Mouse (Mus musculus): ENCODE results near the gene Wipf3. TPM values are rescaled to one million over a fixed set of nuclear protein-coding genes. Genes with fewer than 3 reads are reported as not detected.

Wipf3 gene
- total and polyA plus RNA-seq, 3 experiments: 0.64 to 1.3 (median 1.2) TPM

GRCm38 (mm10) chr6:54428850-54429446 lies 455 bp upstream of the Wipf3 start:
- H3K4me1 ChIP-seq (ENCODE audit: control insufficient read depth in 1 of 2, insufficient read depth in 2 of 2): peaks cover 18 to 79% of the 10 kb centered on the region in 2 experiments
- H3K27me3 ChIP-seq (replicated peaks): peaks cover 23% of the 10 kb centered on the region
- in situ Hi-C loops (cut with MboI; ENCODE audit: low pct_ligation_motif_present, low pct_unique_long_range_greater_than_20kb, low sequenced_read_pairs): no loop called here
- no peak for DNase-seq (ENCODE audit: extremely low read depth)
- H3K9me3 ChIP-seq (replicated peaks; ENCODE audit: low read length): no peaks in the 10 kb centered on the region
- dilution Hi-C loops (cut with MboI; ENCODE audit: extremely low pct_ligation_motif_present, extremely low pct_unique_long_range_greater_than_20kb, low sequenced_read_pairs): no loop called here
- H3K4me2 ChIP-seq (ENCODE audit: insufficient read depth, low read depth, poor library complexity, severe bottlenecking): peak overlapping the region; percentile 73
- H3K4me3 ChIP-seq (replicated peaks in 1 of 3; ENCODE audit: low read depth in 2 of 3, low read length in 2 of 3, poor library complexity in 1 of 3): peak overlapping the region; percentile 52 to 85 (median 71)
- H3K27ac ChIP-seq (ENCODE audit: insufficient read depth, low read depth): no peak overlapping the region
- no peaks in the 10 kb centered on the region for H3K36me3 ChIP-seq (replicated peaks in 1 of 2; ENCODE audit: control insufficient read depth in 1 of 2, insufficient read depth in 1 of 2, low read length in 1 of 2)
- peak overlapping the region; percentile 36 for H3K9ac ChIP-seq (ENCODE audit: insufficient read depth, low read depth)
- TF ChIP-seq HCFC1 (IDR thresholded peaks at IDR 0.05; ENCODE audit: low read depth, low read length) (no peak), POLR2A (IDR thresholded peaks at IDR 0.05; ENCODE audit: low read depth, low read length) (no peak), MYC (IDR thresholded peaks at IDR 0.05; ENCODE audit: low read depth, low read length) (no peak), MAZ (IDR thresholded peaks at IDR 0.05; ENCODE audit: low read depth, low read length) (no peak), MEF2A (IDR thresholded peaks at IDR 0.05; ENCODE audit: borderline replicate concordance, low read depth, low read length) (no peak), NELFE (IDR thresholded peaks at IDR 0.05; ENCODE audit: low read depth, low read length) (no peak), CHD1 (IDR thresholded peaks at IDR 0.05; ENCODE audit: low read depth, low read length) (no peak), MAFK (IDR thresholded peaks at IDR 0.05; ENCODE audit: insufficient replicate concordance, low read length) (no peak), RAD21 (IDR thresholded peaks at IDR 0.05; ENCODE audit: low read depth, low read length) (no peak), GABPA (IDR thresholded peaks at IDR 0.05; ENCODE audit: insufficient replicate concordance, low read depth, low read length) (no peak)
- no peaks in the 10 kb centered on the region for H3K79me2 ChIP-seq (replicated peaks; ENCODE audit: control insufficient read depth, extremely low read depth, insufficient read depth, poor library complexity, severe bottlenecking)

DNA sequence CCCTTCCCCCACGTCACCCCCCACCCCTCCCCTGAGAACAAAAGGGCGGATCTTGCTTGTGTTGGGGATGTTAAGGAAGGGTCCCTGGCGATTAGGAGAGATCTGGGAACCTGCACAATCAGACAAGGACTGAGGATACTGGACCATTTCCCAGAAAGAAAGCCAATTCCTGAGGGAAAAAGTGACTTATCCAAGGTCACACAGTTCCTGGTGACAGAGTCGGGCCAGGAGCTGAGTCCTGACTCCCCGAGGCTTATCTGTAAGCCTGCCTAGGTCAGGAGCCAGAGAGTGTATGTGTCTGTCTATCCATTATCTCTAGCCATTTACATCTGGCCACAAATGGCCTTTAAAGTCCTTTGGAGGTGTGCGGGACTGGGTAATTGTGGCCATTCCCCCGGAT lies 818 bp downstream of the Wipf3 start:
- H3K27me3 ChIP-seq (replicated peaks): peaks cover 23% of the 10 kb centered on the region
- no peak for DNase-seq (ENCODE audit: extremely low read depth)
- in situ Hi-C loops (cut with MboI; ENCODE audit: low pct_ligation_motif_present, low pct_unique_long_range_greater_than_20kb, low sequenced_read_pairs): no loop called here
- H3K79me2 ChIP-seq (replicated peaks; ENCODE audit: control insufficient read depth, extremely low read depth, insufficient read depth, poor library complexity, severe bottlenecking): no peaks in the 10 kb centered on the region
- no peak for TF ChIP-seq RCOR1 (conservative IDR thresholded peaks at IDR 0.05; ENCODE audit: low read depth, low read length)
- TF ChIP-seq MAFK (IDR thresholded peaks at IDR 0.05; ENCODE audit: insufficient replicate concordance, low read length): no peak
- TF ChIP-seq USF2 (conservative IDR thresholded peaks at IDR 0.05; ENCODE audit: low read depth, low read length): no peak
- no peak for TF ChIP-seq SIN3A (IDR thresholded peaks at IDR 0.05; ENCODE audit: low read length)
- TF ChIP-seq HCFC1 (IDR thresholded peaks at IDR 0.05; ENCODE audit: low read depth, low read length): no peak
- no peak for TF ChIP-seq MXI1 (IDR thresholded peaks at IDR 0.05; ENCODE audit: low read depth, low read length)
- TF ChIP-seq KAT2A (IDR thresholded peaks at IDR 0.05; ENCODE audit: insufficient replicate concordance, low read length): no peak
- no peak for TF ChIP-seq ELF1 (IDR thresholded peaks at IDR 0.05; ENCODE audit: low read depth, low read length)
- no peak for TF ChIP-seq ZMIZ1 (IDR thresholded peaks at IDR 0.05; ENCODE audit: low read depth, low read length)
- no peak for TF ChIP-seq POLR2AphosphoS2 (IDR thresholded peaks at IDR 0.05; ENCODE audit: low read depth, low read length)
- no peak for TF ChIP-seq UBTF (IDR thresholded peaks at IDR 0.05; ENCODE audit: low read depth, low read length)
- no peak for TF ChIP-seq BHLHE40 (IDR thresholded peaks at IDR 0.05; ENCODE audit: low read depth, low read length)
- TF ChIP-seq POLR2A (IDR thresholded peaks at IDR 0.05; ENCODE audit: low read depth, low read length): no peak
- no peak for TF ChIP-seq CHD2 (IDR thresholded peaks at IDR 0.05; ENCODE audit: low read length)
- no peak for TF ChIP-seq ZC3H11A (IDR thresholded peaks at IDR 0.05; ENCODE audit: low read depth, low read length)
- TF ChIP-seq MEF2A (IDR thresholded peaks at IDR 0.05; ENCODE audit: borderline replicate concordance, low read depth, low read length): no peak
- no peak for TF ChIP-seq SMC3 (IDR thresholded peaks at IDR 0.05; ENCODE audit: low read depth, low read length)
- TF ChIP-seq NRF1 (IDR thresholded peaks at IDR 0.05; ENCODE audit: low read depth, low read length): no peak
- no peak for TF ChIP-seq MYC (IDR thresholded peaks at IDR 0.05; ENCODE audit: low read depth, low read length)
- peaks cover 14 to 77% of the 10 kb centered on the region in 2 experiments for H3K4me1 ChIP-seq (ENCODE audit: control insufficient read depth in 1 of 2, insufficient read depth in 2 of 2)
- peak overlapping the region; percentile 36; the same call in 1 of the 2 replicates for H3K9ac ChIP-seq (ENCODE audit: insufficient read depth, low read depth)
- peak overlapping the region; percentile 73 for H3K4me2 ChIP-seq (ENCODE audit: insufficient read depth, low read depth, poor library complexity, severe bottlenecking)
- dilution Hi-C loops (cut with MboI; ENCODE audit: extremely low pct_ligation_motif_present, extremely low pct_unique_long_range_greater_than_20kb, low sequenced_read_pairs): no loop called here
- H3K27ac ChIP-seq (ENCODE audit: insufficient read depth, low read depth): no peak overlapping the region
- H3K4me3 ChIP-seq (replicated peaks in 1 of 3; ENCODE audit: low read depth in 2 of 3, low read length in 2 of 3, poor library complexity in 1 of 3): peak overlapping the region; percentile 52 to 85 (median 71)
- no peaks in the 10 kb centered on the region for H3K36me3 ChIP-seq (replicated peaks in 1 of 2; ENCODE audit: control insufficient read depth in 1 of 2, insufficient read depth in 1 of 2, low read length in 1 of 2)
- H3K9me3 ChIP-seq (replicated peaks; ENCODE audit: low read length): no peaks in the 10 kb centered on the region
